Mouse (Mus musculus) A20 (cell line): ENCODE results near the gene 3110009E18Rik.

Source experiments
- DNase-seq: peaks from one replicate; pipeline ENCODE4 v3.0.0-alpha.2; 2011; ENCODE audit warnings: low read depth, low spot score

3110009E18Rik gene

DNA sequence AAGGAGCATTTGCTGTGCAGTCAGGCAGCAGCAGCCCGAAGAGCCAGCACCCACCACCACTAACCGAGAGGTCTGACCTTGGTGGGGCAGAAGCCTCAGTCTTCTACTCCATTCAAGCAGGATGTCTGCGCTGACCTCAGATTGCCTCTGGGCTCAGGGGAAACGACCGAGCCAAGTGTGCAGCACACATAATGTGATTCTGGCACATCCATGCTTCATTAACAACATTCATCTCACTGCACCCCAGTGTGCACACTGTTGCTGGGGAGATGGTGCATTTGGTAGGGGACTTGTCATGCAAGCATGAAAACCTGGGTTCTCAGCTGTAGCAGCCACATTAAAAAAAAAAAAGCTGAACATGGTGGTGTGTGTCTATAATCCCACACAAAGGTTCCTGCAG, 75.0 kb downstream of the 3110009E18Rik start:
- no peak for DNase-seq

DNA sequence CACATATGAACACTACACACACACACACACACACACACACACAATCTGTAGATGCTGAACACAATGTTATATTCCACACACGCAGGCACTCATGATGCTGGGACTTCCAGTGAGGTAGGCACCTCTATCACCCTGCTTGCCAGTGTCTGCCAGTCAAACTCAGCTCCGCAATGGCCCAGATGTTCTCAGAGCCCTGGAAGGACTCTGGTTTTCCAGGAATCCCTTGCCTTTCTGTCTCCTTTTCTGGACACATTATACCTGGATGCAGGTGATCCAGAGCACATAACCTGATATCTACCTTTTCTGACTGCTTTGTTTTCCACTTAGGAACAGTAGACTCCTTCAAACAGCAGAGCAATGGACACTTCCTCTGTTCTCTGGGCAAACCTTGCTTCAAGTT, 75.7 kb downstream of the 3110009E18Rik start:
- DNase-seq, result no peak

DNA sequence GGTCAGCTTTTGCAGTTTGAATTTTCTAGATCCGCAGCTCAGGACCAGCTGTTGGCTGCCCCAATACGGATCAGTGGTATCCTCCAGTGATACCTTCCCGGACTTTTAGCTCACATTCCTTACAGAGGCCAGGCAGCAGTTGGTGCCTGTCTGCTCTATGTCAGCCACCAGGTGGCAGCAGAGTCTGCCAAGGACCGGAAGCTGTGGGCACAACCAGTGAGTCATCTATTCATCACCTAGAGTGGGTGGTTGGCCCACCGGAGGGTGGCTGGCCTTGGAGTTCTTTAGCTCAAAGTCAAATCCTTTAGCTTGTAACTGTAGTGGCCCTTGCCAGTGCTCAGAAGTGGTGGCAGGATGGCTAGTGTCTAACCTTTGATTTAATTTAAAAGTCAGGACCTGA, 76.2 kb downstream of the 3110009E18Rik start:
- DNase-seq, result peak; percentile 73

DNA sequence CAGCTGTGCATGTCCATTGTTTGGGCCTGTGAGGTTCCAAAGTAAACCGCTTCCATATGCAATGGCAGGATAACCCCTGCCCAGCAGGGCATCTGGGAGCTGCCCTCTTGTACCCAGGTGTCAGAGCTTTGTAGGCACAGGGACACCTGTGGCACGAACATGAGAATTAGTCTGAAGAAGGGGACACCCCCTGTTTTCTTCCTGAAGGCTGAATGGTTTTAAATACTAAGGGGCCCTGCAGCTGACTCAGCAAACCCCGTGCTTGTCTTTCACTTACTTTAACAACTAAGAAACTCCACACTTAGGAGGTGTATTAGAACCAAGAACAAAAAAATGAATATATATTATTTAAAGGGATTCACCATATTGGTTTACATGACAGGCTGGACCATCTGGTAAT, 77.2 kb downstream of the 3110009E18Rik start:
- peak; percentile 39 for DNase-seq

DNA sequence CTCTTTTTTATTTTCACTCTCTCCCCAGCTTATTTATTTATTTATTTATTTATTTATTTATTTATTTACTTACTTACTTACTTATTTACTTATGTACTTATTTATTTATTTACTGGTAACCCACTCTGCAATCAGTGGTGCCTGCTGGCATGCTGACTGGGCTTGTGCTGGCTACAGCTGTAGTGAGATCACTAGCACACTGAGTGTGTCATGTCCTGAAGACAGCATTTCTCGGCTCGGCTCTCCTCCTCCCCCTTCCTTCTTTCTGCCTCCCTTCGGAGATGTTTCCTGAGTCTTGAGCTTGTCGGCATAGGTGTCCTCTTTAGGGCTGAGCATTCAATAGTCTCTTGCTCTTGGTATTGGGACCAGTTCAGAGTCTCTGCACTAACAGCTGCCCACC, 78.0 kb downstream of the 3110009E18Rik start:
- DNase-seq, result no peak

DNA sequence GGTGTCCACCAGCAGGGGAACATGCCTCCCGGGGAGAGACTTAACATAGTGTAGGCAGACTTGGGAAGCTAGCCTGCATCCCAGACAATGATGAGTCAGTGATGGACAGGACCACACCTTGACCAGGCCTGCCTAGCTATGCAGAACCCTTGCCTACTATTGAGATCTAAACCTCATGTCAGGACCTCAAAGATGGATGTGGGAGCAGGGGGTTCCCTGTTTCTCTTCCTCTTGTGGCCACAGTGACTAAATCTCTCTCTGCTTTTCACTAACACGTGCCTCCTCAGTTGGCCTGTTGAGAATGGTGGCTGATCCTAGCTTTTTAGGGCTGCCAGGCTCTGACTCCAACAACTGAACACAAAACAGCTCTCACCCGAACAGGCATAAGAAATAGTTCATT, 81.6 kb downstream of the 3110009E18Rik start:
- DNase-seq, result no peak

DNA sequence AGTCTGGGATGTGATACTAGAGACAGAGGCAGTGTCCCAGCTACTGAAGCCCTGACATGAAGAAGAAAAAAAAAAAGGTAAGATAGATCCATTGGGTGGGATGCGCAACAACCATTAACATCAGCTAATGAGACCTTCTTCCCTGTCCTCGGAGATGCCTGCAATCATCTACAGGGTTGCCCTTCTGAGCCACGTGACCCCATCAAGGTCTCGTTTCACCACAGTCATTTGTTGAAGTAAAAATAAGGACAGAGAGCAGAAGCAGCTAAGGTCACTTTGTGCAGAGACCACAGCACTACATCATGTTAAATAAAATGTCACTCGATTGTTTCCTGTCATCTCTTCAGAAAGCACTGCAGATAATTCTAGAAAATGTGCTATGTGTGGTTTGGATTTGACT, 82.8 kb downstream of the 3110009E18Rik start:
- DNase-seq, result no peak

DNA sequence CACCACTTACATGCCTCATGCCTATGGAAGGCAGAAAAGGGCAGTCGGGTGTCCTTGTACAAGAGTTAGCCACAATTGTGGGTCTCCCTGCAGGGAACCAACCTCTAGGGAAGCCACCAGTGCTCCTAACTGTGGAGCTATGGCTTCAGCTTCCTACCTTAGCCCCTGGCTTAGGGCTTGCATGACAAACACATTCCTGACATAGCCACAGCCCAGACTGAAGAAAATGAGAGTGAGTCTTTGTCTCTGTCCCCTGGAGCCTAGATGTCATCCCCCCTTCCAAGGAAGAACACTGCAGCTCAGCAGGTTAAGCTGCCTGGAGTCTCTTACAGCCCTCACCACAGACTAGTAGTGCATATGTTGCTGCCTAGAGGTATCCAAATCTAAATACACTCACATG, 83.8 kb downstream of the 3110009E18Rik start:
- DNase-seq, result no peak

DNA sequence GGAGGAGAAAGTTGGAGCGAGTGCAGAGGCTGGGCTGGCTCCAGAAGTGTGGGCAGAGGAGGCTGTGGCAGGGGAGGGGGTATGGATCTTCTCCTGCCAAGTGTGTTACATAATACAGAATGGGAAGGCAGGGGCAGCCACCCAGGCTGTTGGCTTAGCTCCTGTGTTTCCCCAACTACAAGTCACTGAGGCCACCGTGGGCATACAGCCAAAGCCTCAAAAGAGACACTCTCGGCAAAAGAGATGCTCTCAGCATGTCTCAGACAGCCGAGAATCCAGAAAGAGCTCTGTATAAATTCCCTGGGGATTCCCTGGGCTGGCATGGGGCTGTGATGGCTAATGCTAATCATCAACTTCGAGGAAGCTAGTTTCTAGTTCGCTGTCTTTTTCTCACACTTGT, 86.6 kb downstream of the 3110009E18Rik start:
- DNase-seq, result no peak

DNA sequence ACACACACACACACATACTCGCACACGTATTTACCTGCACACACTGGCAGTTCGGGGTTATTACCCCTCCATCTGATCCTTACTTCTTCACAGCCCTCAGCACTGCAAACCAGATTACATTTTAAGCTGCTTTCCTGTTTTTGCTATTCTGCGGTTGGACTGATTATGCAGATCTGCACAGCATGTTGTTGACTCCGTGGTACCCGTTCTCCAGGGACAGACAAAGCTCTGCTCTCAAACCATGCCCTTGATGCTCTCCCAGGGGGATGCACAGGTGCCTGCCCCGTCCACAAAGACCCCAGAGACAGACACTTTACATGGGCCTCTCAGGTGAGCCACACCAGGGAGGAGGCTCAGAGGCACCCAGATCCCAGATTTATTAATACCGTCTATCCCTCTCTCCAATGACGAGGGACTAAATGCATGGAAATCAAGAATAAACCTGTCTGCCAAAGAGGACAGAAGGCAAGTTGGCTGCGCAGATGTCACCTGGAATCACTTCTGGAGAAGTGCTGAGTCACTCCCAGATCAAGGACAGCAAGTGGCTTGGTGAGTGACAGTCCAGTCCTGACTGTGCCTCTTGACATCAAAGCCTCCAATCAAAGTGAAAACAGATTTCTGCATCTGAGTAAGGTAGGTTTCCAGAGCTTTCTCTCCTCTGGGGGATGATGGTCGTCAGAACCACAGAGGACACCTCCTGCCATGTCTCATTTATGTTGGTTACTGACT, 87.7 kb downstream of the 3110009E18Rik start:
- DNase-seq, result no peak

DNA sequence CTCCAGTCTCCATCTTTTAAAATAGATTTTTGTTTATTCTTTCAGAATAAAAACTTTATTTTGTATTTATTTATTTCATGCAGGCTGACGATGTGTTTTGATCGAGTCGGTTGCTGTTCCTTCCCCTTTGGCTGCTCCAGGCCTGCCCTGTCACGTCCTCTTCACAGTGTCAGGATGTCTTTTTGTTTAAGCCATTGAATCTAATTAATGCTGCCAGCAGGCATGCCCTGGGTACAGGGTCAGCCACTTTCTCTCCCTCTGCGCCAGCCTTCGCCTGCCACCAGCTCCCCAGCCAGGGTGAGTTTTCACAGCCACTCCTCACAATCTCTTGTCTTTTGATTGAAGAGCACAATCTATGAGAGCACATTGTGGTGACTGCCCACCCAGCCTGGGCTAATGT, 99.9 kb downstream of the 3110009E18Rik start:
- no peak for DNase-seq

DNA sequence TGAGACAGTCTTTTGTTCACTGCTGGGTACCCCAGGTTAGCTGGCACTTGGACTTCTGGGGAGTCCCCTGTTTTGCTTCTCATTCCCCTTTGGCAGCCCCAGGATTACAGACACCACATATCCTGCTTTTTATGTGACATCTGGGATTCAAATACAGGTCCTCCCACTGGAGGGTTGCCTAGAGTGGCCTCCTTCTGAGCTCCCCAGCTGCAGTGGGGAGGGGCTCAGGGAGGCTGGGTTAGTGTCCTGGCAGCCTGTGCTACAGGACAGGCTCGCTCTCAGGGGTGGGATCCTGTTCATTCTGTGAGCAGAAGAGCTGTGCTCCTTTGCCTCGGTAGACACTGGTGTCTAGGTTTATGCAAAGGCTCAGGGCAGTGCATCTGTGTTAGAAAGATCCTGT, 100.3 kb downstream of the 3110009E18Rik start:
- no peak for DNase-seq

DNA sequence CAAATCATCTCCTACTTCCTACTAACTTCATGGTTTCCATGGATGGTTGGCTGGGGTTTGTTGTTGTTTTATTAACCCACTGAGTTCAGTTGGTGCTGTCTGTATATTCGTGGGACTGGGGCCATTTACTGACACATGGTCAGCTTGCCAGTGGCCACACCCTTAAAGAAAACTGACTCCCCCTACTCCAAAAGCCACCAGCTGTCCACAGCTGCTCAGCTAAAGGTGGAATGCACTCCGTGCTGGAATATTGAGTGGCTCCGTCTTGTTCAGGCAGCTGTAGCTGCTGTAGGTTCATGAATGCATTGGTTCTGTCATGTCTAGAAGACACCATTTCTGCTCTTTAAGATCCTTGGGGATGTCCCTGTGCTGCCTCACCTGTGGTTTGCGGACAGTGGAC, 102.6 kb downstream of the 3110009E18Rik start:
- no peak for DNase-seq

DNA sequence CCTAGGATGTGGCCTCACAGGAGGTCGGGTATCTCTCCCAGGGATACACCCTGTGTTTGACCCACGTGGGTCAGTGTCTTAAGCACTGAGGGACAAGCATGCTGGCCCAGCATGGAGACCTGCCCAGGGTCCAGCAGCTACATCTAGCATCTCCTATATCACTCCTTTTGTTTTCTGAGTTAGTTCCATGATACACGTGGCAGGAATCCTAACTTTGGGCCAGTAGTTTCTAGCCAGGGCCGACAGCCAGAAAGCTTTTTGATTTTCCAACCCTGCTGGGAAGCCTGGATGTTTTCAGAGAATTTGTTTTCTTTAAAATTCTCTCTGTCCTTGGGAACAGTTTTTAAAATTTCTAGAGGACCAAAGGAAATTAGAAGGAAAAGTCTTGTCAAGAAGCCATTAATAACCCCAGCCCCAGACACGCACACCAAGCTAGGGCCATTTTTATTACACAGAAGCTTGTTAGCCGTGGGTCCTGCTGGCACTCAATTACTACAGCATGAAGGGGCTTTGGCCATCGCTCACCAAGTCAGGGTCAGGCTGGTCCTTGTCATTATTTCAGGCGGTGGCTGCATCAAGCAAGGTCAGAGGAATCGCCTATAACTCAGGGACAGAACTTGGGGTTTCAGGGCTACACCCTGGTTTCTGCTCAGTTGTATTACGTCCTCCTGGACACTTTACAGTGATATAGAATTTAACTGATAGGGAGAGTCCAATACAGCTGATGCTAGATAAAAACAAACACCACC, 108.9 kb downstream of the 3110009E18Rik start:
- no peak for DNase-seq

DNA sequence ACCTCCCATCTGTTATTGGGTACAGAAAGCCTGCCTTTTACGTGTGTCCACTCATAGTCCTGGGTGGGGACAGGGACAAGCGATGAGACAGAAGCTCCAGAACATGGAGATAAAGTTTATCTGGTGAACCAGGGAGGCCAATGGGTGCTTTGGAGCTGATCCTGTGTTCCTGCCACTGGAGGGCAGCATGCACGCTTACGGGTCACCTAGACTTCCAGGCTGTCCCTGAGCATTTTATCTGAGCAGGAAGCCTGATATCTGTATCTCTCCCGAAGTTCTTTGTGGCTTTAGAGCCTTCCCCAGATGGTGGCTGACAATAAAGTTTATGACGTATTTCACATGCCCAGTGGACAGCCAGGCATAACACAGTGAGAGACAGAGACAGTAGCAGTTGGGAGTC, 110.3 kb downstream of the 3110009E18Rik start:
- DNase-seq, result peak; percentile 40

DNA sequence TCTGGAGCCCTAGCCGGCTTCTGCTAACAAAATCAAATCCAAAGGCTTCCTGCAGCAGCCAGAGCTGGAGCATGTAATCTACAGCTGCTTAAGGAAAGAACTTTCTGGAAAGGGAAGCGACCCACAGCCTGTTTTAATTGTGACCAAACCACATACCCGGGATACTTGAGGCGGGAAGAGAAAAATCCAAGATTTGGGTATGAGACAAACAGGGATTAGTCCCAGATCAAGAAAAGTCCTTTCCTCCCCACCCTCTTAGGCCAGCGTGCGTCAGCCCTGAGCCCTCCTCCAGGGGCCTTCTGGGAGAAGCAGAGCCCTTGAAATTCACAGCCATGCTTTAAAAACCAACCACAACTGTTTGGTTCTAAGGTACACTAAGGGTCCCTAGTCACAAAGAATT, 111.2 kb downstream of the 3110009E18Rik start:
- no peak for DNase-seq

DNA sequence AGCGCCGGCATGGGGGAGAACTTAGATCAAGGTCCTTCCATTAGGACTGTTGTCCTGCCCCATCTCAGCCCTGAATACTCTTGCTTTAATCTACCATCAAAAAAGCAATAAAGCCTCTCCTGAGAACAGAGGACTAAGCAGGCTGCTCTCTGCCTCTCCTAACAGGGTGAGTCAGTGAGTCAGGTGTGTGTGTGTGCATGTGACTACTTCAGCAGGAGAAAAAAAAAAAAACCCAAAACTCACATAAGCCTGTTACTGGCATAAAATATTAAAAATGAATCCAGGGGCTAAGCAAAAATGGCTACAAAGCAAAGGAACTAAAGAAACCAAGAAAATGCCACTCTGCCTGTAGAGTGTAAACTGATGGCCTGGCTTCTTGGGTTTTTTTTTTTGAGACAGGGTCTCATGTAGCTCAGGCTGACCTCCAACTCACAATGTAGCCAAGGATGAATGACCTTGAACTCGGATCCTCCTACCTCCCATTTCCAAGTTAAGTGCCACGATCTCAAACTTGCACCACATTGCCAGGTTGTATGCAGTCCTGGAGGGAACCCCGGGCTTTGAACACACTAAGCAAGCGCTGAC, 114.7 kb downstream of the 3110009E18Rik start:
- DNase-seq, result no peak

DNA sequence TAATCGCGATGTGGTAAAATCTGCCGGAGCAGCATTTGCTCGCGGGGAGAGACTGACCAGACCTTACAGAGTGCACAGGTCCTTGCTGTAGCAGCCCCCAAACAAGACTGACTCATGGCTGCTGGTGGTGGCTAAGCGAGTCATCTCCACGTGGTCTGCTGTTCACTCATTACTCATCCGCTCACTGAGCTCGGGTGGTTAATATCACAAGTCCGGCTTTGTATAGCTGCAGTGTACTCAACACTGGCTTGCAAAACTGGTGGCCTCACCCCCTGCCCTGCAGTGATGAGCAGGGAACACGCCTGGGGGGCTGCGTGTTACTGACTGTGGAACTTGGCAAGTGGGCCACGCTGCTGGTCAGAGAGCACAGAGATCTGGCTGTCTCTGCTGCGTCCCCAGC, 115.4 kb downstream of the 3110009E18Rik start:
- no peak for DNase-seq

DNA sequence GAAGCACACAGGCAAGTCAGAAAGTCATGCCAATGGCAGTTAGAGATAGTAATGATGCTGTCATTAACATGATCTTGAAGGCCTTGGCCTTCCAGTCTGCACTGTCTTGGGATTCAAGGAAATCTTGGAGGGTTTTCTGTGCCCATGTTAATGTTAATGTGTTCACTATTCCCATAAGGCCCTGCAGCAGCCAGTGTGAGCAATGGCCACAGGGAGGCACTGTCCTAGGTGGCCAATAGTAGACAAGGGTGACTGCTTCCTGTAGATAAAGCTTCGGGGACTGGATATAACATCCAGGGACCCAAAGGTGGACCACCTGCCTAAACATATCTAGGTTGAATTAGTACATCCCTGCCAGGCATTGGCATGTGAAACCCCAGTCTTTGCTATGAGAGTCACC, 116.1 kb downstream of the 3110009E18Rik start:
- no peak for DNase-seq
